Mouse (Mus musculus): Measurements from ENCODE around the gene Rab17. TPM values are rescaled to one million over a fixed set of nuclear protein-coding genes. Genes with fewer than 3 reads are reported as not detected.

Gene Rab17
- total RNA-seq (2015): not detected in 2 replicates
- total RNA-seq (2017): not detected in 2 replicates

GRCm38 (mm10) chr1:90969347-90969784, at the start of gene Rab17:
Gene Rab17 (minus strand): TSS chr1:90969661.
- no peak for ATAC-seq (ENCODE audit: poor library complexity, severe bottlenecking)

GRCm38 (mm10) chr1:91017111-91017758, 47.8 kb upstream of the Rab17 start:
- ATAC-seq (ENCODE audit: poor library complexity, severe bottlenecking): no peak

- no peak for ATAC-seq (ENCODE audit: poor library complexity, severe bottlenecking)
Measured at GRCm38 (mm10) chr1:91015571-91015970, 46.1 kb upstream of the Rab17 start.

- ATAC-seq (ENCODE audit: poor library complexity, severe bottlenecking): no peak
Measured at GRCm38 (mm10) chr1:91013803-91014202, 44.3 kb upstream of the Rab17 start.

- ATAC-seq (ENCODE audit: poor library complexity, severe bottlenecking): no peak
Measured at GRCm38 (mm10) chr1:91011336-91011735, 41.9 kb upstream of the Rab17 start.

GRCm38 (mm10) chr1:91010716-91011115, 41.3 kb upstream of the Rab17 start:
- 0 out of 2 replicates have a peak, but pooled peaks have one; percentile 45 for ATAC-seq (ENCODE audit: poor library complexity, severe bottlenecking)

- ATAC-seq (ENCODE audit: poor library complexity, severe bottlenecking): peak; percentile 47
Measured at GRCm38 (mm10) chr1:91010216-91010615, 40.8 kb upstream of the Rab17 start.

GRCm38 (mm10) chr1:91009266-91009665, 39.8 kb upstream of the Rab17 start:
- ATAC-seq (ENCODE audit: poor library complexity, severe bottlenecking): no peak

GRCm38 (mm10) chr1:91008746-91009145, 39.3 kb upstream of the Rab17 start:
- no peak for ATAC-seq (ENCODE audit: poor library complexity, severe bottlenecking)

- no peak for ATAC-seq (ENCODE audit: poor library complexity, severe bottlenecking)
Measured at GRCm38 (mm10) chr1:91008147-91008682, 38.8 kb upstream of the Rab17 start.

GRCm38 (mm10) chr1:91006708-91007107, 37.2 kb upstream of the Rab17 start:
- ATAC-seq (ENCODE audit: poor library complexity, severe bottlenecking): no peak

- no peak for ATAC-seq (ENCODE audit: poor library complexity, severe bottlenecking)
Measured at GRCm38 (mm10) chr1:91006037-91006436, 36.6 kb upstream of the Rab17 start.

- ATAC-seq (ENCODE audit: poor library complexity, severe bottlenecking): no peak
Measured at GRCm38 (mm10) chr1:91003522-91004253, 34.2 kb upstream of the Rab17 start.

GRCm38 (mm10) chr1:91002641-91003040, 33.2 kb upstream of the Rab17 start:
- no peak for ATAC-seq (ENCODE audit: poor library complexity, severe bottlenecking)

GRCm38 (mm10) chr1:91001871-91002539, 32.5 kb upstream of the Rab17 start:
- ATAC-seq (ENCODE audit: poor library complexity, severe bottlenecking): no peak

GRCm38 (mm10) chr1:91001101-91001500, 31.6 kb upstream of the Rab17 start:
- no peak for ATAC-seq (ENCODE audit: poor library complexity, severe bottlenecking)

- no peak for ATAC-seq (ENCODE audit: poor library complexity, severe bottlenecking)
Measured at GRCm38 (mm10) chr1:90999911-91000601, 30.6 kb upstream of the Rab17 start.

GRCm38 (mm10) chr1:90998891-90999611, 29.6 kb upstream of the Rab17 start:
- no peak for ATAC-seq (ENCODE audit: poor library complexity, severe bottlenecking)

- ATAC-seq (ENCODE audit: poor library complexity, severe bottlenecking): peak; percentile 65
Measured at GRCm38 (mm10) chr1:90998268-90998890, 28.9 kb upstream of the Rab17 start, which contains the start of gene Lrrfip1. Gene Lrrfip1 (plus strand): TSS chr1:90998737.

- no peak for ATAC-seq (ENCODE audit: poor library complexity, severe bottlenecking)
Measured at GRCm38 (mm10) chr1:90997641-90998040, 28.2 kb upstream of the Rab17 start.

Measured in megakaryocyte, adult 5-6 weeks (primary cell).